Mouse (Mus musculus) stomach, embryonic 16.5 days (tissue): ENCODE measurements at regions not wholly inside any gene's neighbourhood (a gene's known extent, or its start where the extent isn't known, plus 50 kb on each side); places are given as distances from the start of the nearest gene placed in this dataset.

Source experiments
- ATAC-seq: fragments of 200-750 bp; cut with Nextera tagmentation; 2 replicates; pipeline ENCODE4 v1.8.0; 2017; ENCODE audit warnings: moderate number of reproducible peaks, moderate TSS enrichment; ENCODE audit not compliant: insufficient read depth, low FRiP score
- H3K27ac ChIP-seq: fragments of 300-500 bp; sonication (generic); 2 replicates; pipeline ENCODE4 v1.5.1; 2014; ENCODE audit warnings: low read length
- H3K27me3 ChIP-seq: fragments of 300-500 bp; sonication (generic); 2 replicates; pipeline ENCODE4 v1.6.1; 2014; ENCODE audit warnings: low read length, control low read depth, mixed read lengths; ENCODE audit not compliant: control insufficient read depth, insufficient read depth
- H3K36me3 ChIP-seq: fragments of 300-500 bp; sonication (generic); 2 replicates; pipeline ENCODE4 v1.6.1; 2014; ENCODE audit warnings: low read length; ENCODE audit not compliant: control insufficient read depth, insufficient read depth
- H3K4me1 ChIP-seq: fragments of 300-500 bp; sonication (generic); 2 replicates; pipeline ENCODE4 v1.6.1; 2014; ENCODE audit warnings: low read length, control low read depth, mixed read lengths; ENCODE audit not compliant: control insufficient read depth, insufficient read depth
- H3K4me2 ChIP-seq: fragments of 300-500 bp; sonication (generic); 2 replicates; pipeline ENCODE4 v1.6.1; 2014; ENCODE audit warnings: low read depth, low read length, mixed read lengths
- H3K4me3 ChIP-seq: fragments of 300-500 bp; sonication (generic); replicated peaks from 2 replicates; pipeline ENCODE4 v1.5.1; 2014; ENCODE audit warnings: mild to moderate bottlenecking, low read length
- H3K9ac ChIP-seq: fragments of 300-500 bp; sonication (generic); 2 replicates; pipeline ENCODE4 v1.6.1; 2014; ENCODE audit warnings: low read length
- H3K9me3 ChIP-seq: fragments of 300-500 bp; sonication (generic); replicated peaks from 2 replicates; pipeline ENCODE4 v1.6.1; 2016; ENCODE audit warnings: low read length, control low read depth; ENCODE audit not compliant: control insufficient read depth
- WGBS: fragments of 180-500 bp; shearing (Covaris S2); extraction: QIAGEN DNeasy Blood & Tissue Kit; methylation state at CpG from one replicate; pipeline ENCODE4 v1.1.7; 2014; 5-methylcytosine and 5-hydroxymethylcytosine counted together

GRCm38 (mm10) chr15:25268436-25268835 lies 145.1 kb downstream of the Basp1 start:
- Histone ChIP-seq H3K27me3 (no peaks in the 10 kb centered on the region), H3K27ac (no peak overlapping the region), H3K4me3 (no peak overlapping the region), H3K4me1 (peaks cover 6% of the 10 kb centered on the region), H3K9me3 (no peaks in the 10 kb centered on the region), H3K36me3 (no peaks in the 10 kb centered on the region), H3K4me2 (no peak overlapping the region), H3K9ac (no peak overlapping the region)
- no peak for ATAC-seq
- WGBS = 67% methylated on average over 2 of the region's 2 CpGs

GRCm38 (mm10) chr15:25267509-25267908 lies 146.1 kb downstream of the Basp1 start:
- Histone ChIP-seq H3K27ac (no peak overlapping the region), H3K4me3 (no peak overlapping the region), H3K9me3 (no peaks in the 10 kb centered on the region), H3K36me3 (no peaks in the 10 kb centered on the region), H3K4me2 (no peak overlapping the region), H3K9ac (no peak overlapping the region), H3K27me3 (no peaks in the 10 kb centered on the region), H3K4me1 (peaks cover 6% of the 10 kb centered on the region)
- WGBS = 84% methylated on average over 3 of the region's 3 CpGs
- no peak for ATAC-seq

GRCm38 (mm10) chr15:25252648-25253567 lies 160.7 kb downstream of the Basp1 start:
- H3K4me3 ChIP-seq = no peak overlapping the region
- H3K4me2 ChIP-seq = no peak overlapping the region
- H3K9ac ChIP-seq = no peak overlapping the region
- WGBS = 83% methylated on average over 13 of the region's 13 CpGs
- no peaks in the 10 kb centered on the region for H3K36me3 ChIP-seq
- H3K27me3 ChIP-seq = no peaks in the 10 kb centered on the region
- no peaks in the 10 kb centered on the region for H3K4me1 ChIP-seq
- no peaks in the 10 kb centered on the region for H3K9me3 ChIP-seq
- H3K27ac ChIP-seq = no peak overlapping the region
- ATAC-seq = no peak

- H3K4me3 ChIP-seq = no peak overlapping the region
- H3K9ac ChIP-seq = no peak overlapping the region
- H3K4me1 ChIP-seq = no peaks in the 10 kb centered on the region
- no peaks in the 10 kb centered on the region for H3K27me3 ChIP-seq
- H3K36me3 ChIP-seq = no peaks in the 10 kb centered on the region
- H3K4me2 ChIP-seq = no peak overlapping the region
- ATAC-seq = no peak
- no peak overlapping the region for H3K27ac ChIP-seq
- WGBS = 90% methylated on average over 8 of the region's 8 CpGs
- no peaks in the 10 kb centered on the region for H3K9me3 ChIP-seq
These were observed 167.9 kb downstream of the Basp1 start for GRCm38 (mm10) chr15:25245631-25246030.

GRCm38 (mm10) chr15:25237665-25238664 lies 175.6 kb downstream of the Basp1 start:
- H3K27me3 ChIP-seq = no peaks in the 10 kb centered on the region
- H3K4me1 ChIP-seq = no peaks in the 10 kb centered on the region
- H3K9ac ChIP-seq = no peak overlapping the region
- ATAC-seq = no peak
- H3K27ac ChIP-seq = no peak overlapping the region
- 68% methylated on average over 18 of the region's 18 CpGs for WGBS
- no peak overlapping the region for H3K4me2 ChIP-seq
- no peaks in the 10 kb centered on the region for H3K36me3 ChIP-seq
- no peak overlapping the region for H3K4me3 ChIP-seq
- no peaks in the 10 kb centered on the region for H3K9me3 ChIP-seq

GRCm38 (mm10) chr15:25236191-25236723 lies 177.3 kb downstream of the Basp1 start:
- Histone ChIP-seq H3K9me3 (no peaks in the 10 kb centered on the region), H3K4me1 (no peaks in the 10 kb centered on the region), H3K9ac (no peak overlapping the region), H3K27ac (no peak overlapping the region), H3K36me3 (no peaks in the 10 kb centered on the region), H3K4me2 (no peak overlapping the region), H3K27me3 (no peaks in the 10 kb centered on the region), H3K4me3 (no peak overlapping the region)
- WGBS = 82% methylated on average over 6 of the region's 6 CpGs
- ATAC-seq = no peak

GRCm38 (mm10) chr15:25234064-25234700 lies 179.4 kb downstream of the Basp1 start:
- Histone ChIP-seq H3K27ac (no peak overlapping the region), H3K36me3 (no peaks in the 10 kb centered on the region), H3K4me2 (no peak overlapping the region), H3K4me1 (no peaks in the 10 kb centered on the region), H3K9ac (no peak overlapping the region), H3K27me3 (no peaks in the 10 kb centered on the region), H3K9me3 (no peaks in the 10 kb centered on the region), H3K4me3 (no peak overlapping the region)
- 81% methylated on average over 10 of the region's 10 CpGs for WGBS
- ATAC-seq = no peak

GRCm38 (mm10) chr15:25230213-25230612 lies 183.4 kb downstream of the Basp1 start:
- Histone ChIP-seq H3K9ac (no peak overlapping the region), H3K36me3 (no peaks in the 10 kb centered on the region), H3K27me3 (no peaks in the 10 kb centered on the region), H3K4me2 (no peak overlapping the region), H3K4me1 (peaks cover 5% of the 10 kb centered on the region; the same call in 1 of the 2 replicates), H3K27ac (no peak overlapping the region), H3K9me3 (no peaks in the 10 kb centered on the region), H3K4me3 (no peak overlapping the region)
- 76% methylated on average over 4 of the region's 4 CpGs for WGBS
- no peak for ATAC-seq
